In genomic region chr2:71743377-71743776, GRCm38 (mm10) we compare ENCODE assay signal across 15 mouse cellular contexts.
"Had no signal": no experiment of that assay in that cellular context is flagged by ENCODE, and none has a peak within 500 bp of the region (broad histone marks: within the 10 kb centered on the region; RNA-seq: fewer than 3 reads in every experiment).

No protein-coding gene starts in this region.

- H3K27me3 ChIP-seq: limb, embryonic 12.5 days; liver, embryonic 15.5 days; midbrain, embryonic 15.5 days; stomach, embryonic 15.5 days had no signal

- ATAC-seq: lung, postnatal 0 days; midbrain, embryonic 15.5 days had no signal

- H3K4me3 ChIP-seq: layer of hippocampus, adult 2 months; limb, embryonic 12.5 days; liver, embryonic 15.5 days; midbrain, embryonic 15.5 days; neural tube, embryonic 12.5 days; stomach, embryonic 15.5 days had no signal

- H3K4me2 ChIP-seq: limb, embryonic 12.5 days; liver, embryonic 15.5 days; midbrain, embryonic 11.5 days; midbrain, embryonic 15.5 days; neural tube, embryonic 12.5 days; stomach, embryonic 15.5 days had no signal

- H3K36me3 ChIP-seq: limb, embryonic 12.5 days; liver, embryonic 15.5 days; midbrain, embryonic 15.5 days; neural tube, embryonic 12.5 days; stomach, embryonic 15.5 days had no signal

- H3K27ac ChIP-seq: kidney, postnatal 0 days; layer of hippocampus, adult 2 months; limb, embryonic 12.5 days; liver, embryonic 15.5 days; midbrain, embryonic 15.5 days; neural tube, embryonic 12.5 days had no signal

- H3K9ac ChIP-seq: limb, embryonic 12.5 days; liver, embryonic 15.5 days; midbrain, embryonic 15.5 days; neural tube, embryonic 12.5 days; stomach, embryonic 15.5 days had no signal

- H3K9me3 ChIP-seq: limb, embryonic 12.5 days; liver, embryonic 15.5 days; midbrain, embryonic 15.5 days; neural tube, embryonic 12.5 days; stomach, embryonic 15.5 days had no signal

- DNase-seq: kidney, postnatal 4 days; liver; lung, adult 2 months; lung, postnatal 36 days; thymus, adult 2 months; thymus, postnatal 25 days had no signal
